Mouse (Mus musculus): ENCODE measurements around the gene Lgals2.

- TF ChIP-seq CTCF (IDR thresholded peaks at IDR 0.05; ENCODE audit: control insufficient read depth, insufficient read depth, insufficient read length), result no peak
- TF ChIP-seq USF1 (IDR thresholded peaks at IDR 0.05; ENCODE audit: low read depth), result peak; percentile 77
Observed at GRCm38 (mm10) chr15:78863154-78863553, 7.8 kb upstream of the Lgals2 start.
